Mouse (Mus musculus): Measurements from ENCODE around the gene Fth1. TPM values are rescaled to one million over a fixed set of nuclear protein-coding genes. Genes with fewer than 3 reads are reported as not detected.

Gene Fth1
- polyA plus RNA-seq, 1 experiment, result 268 TPM

GRCm38 (mm10) chr19:9952912-9953311 is 27.5 kb upstream of the Fth1 start:
- H3K4me3 ChIP-seq (ENCODE audit: control insufficient read depth, low read depth, low read length), result no peak overlapping the region
- no peak overlapping the region for H3K27ac ChIP-seq (ENCODE audit: control insufficient read depth, insufficient read depth, low read depth, low read length)
- no peaks in the 10 kb centered on the region for H3K27me3 ChIP-seq (ENCODE audit: control insufficient read depth, insufficient read depth, low read length)
- H3K36me3 ChIP-seq (ENCODE audit: control insufficient read depth, insufficient read depth, low read length), result no peaks in the 10 kb centered on the region
- TF ChIP-seq POLR2A (IDR thresholded peaks at IDR 0.05; ENCODE audit: control insufficient read depth, low read depth, low read length), result no peak
- no peak for TF ChIP-seq CTCF (IDR thresholded peaks at IDR 0.05; ENCODE audit: control insufficient read depth, insufficient read depth, insufficient replicate concordance, low read depth, low read length)
- no peaks in the 10 kb centered on the region for H3K4me1 ChIP-seq (ENCODE audit: control insufficient read depth, insufficient read depth, low read length)

DNA sequence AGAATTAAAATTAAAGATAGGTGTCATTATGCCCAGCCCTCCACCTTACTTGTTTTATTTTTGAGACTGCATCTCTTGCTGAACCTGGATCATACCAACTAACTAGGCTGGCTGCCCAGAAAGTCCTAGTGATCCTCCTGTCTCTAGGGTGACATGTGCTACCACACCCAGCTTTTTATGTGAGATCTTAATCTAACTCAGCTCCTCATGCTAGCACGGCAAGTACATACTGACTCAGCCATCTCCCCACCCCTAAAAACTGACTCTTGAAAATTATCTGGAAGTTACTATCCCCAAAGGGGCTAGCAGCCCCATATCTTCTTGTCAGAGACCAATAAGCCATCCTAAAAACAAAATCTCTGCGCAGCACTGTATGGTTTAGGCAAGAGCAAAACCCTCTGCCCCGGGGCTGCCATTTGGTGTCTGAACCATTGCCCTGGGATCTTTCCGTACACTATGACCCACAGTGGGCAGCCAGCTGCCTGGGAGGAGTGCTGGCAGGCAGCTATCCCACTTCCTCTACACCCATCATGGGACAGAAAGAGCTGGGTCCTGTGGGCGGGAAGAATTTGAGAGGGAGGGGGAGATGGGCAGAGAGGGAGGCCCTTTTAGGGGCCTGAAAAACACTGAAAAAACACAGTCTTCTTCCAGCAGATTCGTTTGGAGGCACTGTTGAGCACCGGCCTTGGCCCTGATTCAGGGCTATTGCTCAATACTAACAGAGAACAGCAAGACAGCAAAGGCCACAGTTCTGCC is 26.2 kb upstream of the Fth1 start:
- Histone ChIP-seq H3K27ac (ENCODE audit: control insufficient read depth, insufficient read depth, low read depth, low read length) (peak overlapping the region; percentile 94), H3K27me3 (ENCODE audit: control insufficient read depth, insufficient read depth, low read length) (no peaks in the 10 kb centered on the region), H3K4me3 (ENCODE audit: control insufficient read depth, low read depth, low read length) (no peak overlapping the region), H3K4me1 (ENCODE audit: control insufficient read depth, insufficient read depth, low read length) (no peaks in the 10 kb centered on the region), H3K36me3 (ENCODE audit: control insufficient read depth, insufficient read depth, low read length) (no peaks in the 10 kb centered on the region)
- TF ChIP-seq POLR2A (IDR thresholded peaks at IDR 0.05; ENCODE audit: control insufficient read depth, low read depth, low read length) (no peak; the same call in 1 of the 2 replicates), CTCF (IDR thresholded peaks at IDR 0.05; ENCODE audit: control insufficient read depth, insufficient read depth, insufficient replicate concordance, low read depth, low read length) (no peak)

DNA sequence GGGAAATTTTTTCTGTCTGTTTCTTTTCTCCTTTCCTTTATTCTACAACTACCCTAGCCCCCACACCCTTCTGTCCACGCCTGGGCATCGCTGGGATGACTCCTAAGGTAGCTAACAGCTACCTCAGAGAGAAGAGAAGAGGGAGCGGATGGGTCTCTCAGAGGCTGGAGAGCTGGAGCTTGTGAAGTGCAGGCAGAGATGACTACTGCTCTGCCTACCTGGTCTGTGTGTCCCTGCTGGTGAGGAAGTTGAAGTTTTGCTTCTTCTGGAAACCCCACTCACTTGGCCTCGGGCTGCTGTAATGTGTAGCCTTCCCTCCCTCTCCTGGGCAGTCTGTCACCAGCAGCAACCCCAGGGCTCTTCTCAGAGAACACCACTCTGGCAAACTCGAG is 25.6 kb upstream of the Fth1 start:
- Histone ChIP-seq H3K4me3 (ENCODE audit: control insufficient read depth, low read depth, low read length) (peak overlapping the region; percentile 17; the same call in 1 of the 2 replicates), H3K27me3 (ENCODE audit: control insufficient read depth, insufficient read depth, low read length) (no peaks in the 10 kb centered on the region), H3K27ac (ENCODE audit: control insufficient read depth, insufficient read depth, low read depth, low read length) (peak overlapping the region; percentile 94), H3K36me3 (ENCODE audit: control insufficient read depth, insufficient read depth, low read length) (no peaks in the 10 kb centered on the region), H3K4me1 (ENCODE audit: control insufficient read depth, insufficient read depth, low read length) (no peaks in the 10 kb centered on the region)
- TF ChIP-seq CTCF (IDR thresholded peaks at IDR 0.05; ENCODE audit: control insufficient read depth, insufficient read depth, insufficient replicate concordance, low read depth, low read length) (no peak), POLR2A (IDR thresholded peaks at IDR 0.05; ENCODE audit: control insufficient read depth, low read depth, low read length) (no peak)

- Histone ChIP-seq H3K4me1 (ENCODE audit: control insufficient read depth, insufficient read depth, low read length) (no peaks in the 10 kb centered on the region), H3K4me3 (ENCODE audit: control insufficient read depth, low read depth, low read length) (no peak overlapping the region), H3K27ac (ENCODE audit: control insufficient read depth, insufficient read depth, low read depth, low read length) (no peak overlapping the region; the same call in 1 of the 2 replicates), H3K27me3 (ENCODE audit: control insufficient read depth, insufficient read depth, low read length) (no peaks in the 10 kb centered on the region), H3K36me3 (ENCODE audit: control insufficient read depth, insufficient read depth, low read length) (no peaks in the 10 kb centered on the region)
- TF ChIP-seq POLR2A (IDR thresholded peaks at IDR 0.05; ENCODE audit: control insufficient read depth, low read depth, low read length) (no peak), CTCF (IDR thresholded peaks at IDR 0.05; ENCODE audit: control insufficient read depth, insufficient read depth, insufficient replicate concordance, low read depth, low read length) (no peak)
Observed at GRCm38 (mm10) chr19:9955438-9955837, 25.0 kb upstream of the Fth1 start.

DNA sequence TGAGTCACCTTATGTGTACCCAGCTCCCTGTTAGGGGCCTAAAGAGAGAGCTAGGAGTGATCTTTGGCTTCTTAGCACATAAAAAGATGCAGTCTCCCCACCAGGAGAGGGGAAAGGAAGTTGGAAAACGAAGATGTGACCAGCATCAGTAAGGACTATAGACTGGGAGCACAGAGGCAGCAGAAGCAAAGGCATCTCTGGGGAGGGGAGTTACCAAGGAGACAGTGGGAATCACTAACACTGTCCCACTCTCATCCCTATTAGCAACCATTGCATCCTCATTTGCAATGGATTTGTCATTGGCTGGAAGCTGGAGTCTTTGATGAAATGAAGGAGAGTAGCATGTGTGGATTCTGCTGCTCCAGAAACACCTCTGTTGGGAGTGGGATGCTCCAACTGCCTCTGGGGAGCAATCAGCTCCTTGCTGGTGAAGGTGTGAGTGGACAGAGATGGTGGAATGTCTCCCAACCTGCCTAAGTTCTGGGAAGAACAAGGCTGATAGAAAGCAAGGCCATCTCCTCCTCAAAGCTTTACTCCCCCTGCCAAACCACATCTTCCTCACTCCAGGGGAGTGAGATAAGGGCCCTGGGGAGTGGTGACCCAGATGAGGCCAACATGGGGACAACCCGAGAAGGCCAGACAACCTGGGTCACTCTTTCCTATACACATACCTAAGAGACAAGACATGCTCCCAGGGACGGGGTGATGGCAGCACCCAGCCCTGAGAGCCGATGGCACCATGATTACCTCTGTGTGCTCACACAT is 23.6 kb upstream of the Fth1 start:
- Histone ChIP-seq H3K36me3 (ENCODE audit: control insufficient read depth, insufficient read depth, low read length) (no peaks in the 10 kb centered on the region), H3K27me3 (ENCODE audit: control insufficient read depth, insufficient read depth, low read length) (no peaks in the 10 kb centered on the region), H3K4me3 (ENCODE audit: control insufficient read depth, low read depth, low read length) (no peak overlapping the region), H3K4me1 (ENCODE audit: control insufficient read depth, insufficient read depth, low read length) (no peaks in the 10 kb centered on the region), H3K27ac (ENCODE audit: control insufficient read depth, insufficient read depth, low read depth, low read length) (no peak overlapping the region)
- TF ChIP-seq CTCF (IDR thresholded peaks at IDR 0.05; ENCODE audit: control insufficient read depth, insufficient read depth, insufficient replicate concordance, low read depth, low read length) (no peak), POLR2A (IDR thresholded peaks at IDR 0.05; ENCODE audit: control insufficient read depth, low read depth, low read length) (no peak)

- Histone ChIP-seq H3K27ac (ENCODE audit: control insufficient read depth, insufficient read depth, low read depth, low read length) (no peak overlapping the region), H3K4me1 (ENCODE audit: control insufficient read depth, insufficient read depth, low read length) (no peaks in the 10 kb centered on the region; the same call in 1 of the 2 replicates), H3K36me3 (ENCODE audit: control insufficient read depth, insufficient read depth, low read length) (no peaks in the 10 kb centered on the region), H3K27me3 (ENCODE audit: control insufficient read depth, insufficient read depth, low read length) (no peaks in the 10 kb centered on the region), H3K4me3 (ENCODE audit: control insufficient read depth, low read depth, low read length) (no peak overlapping the region)
- no peak for TF ChIP-seq CTCF (IDR thresholded peaks at IDR 0.05; ENCODE audit: control insufficient read depth, insufficient read depth, insufficient replicate concordance, low read depth, low read length)
- no peak for TF ChIP-seq POLR2A (IDR thresholded peaks at IDR 0.05; ENCODE audit: control insufficient read depth, low read depth, low read length)
Observed at GRCm38 (mm10) chr19:9957965-9958364, 22.4 kb upstream of the Fth1 start.

GRCm38 (mm10) chr19:9960769-9961168 is 19.6 kb upstream of the Fth1 start:
- no peak overlapping the region for H3K27ac ChIP-seq (ENCODE audit: control insufficient read depth, insufficient read depth, low read depth, low read length)
- TF ChIP-seq POLR2A (IDR thresholded peaks at IDR 0.05; ENCODE audit: control insufficient read depth, low read depth, low read length) (no peak), CTCF (IDR thresholded peaks at IDR 0.05; ENCODE audit: control insufficient read depth, insufficient read depth, insufficient replicate concordance, low read depth, low read length) (no peak)
- H3K36me3 ChIP-seq (ENCODE audit: control insufficient read depth, insufficient read depth, low read length), result no peaks in the 10 kb centered on the region

More at GRCm38 (mm10) chr19:9960769-9961168, 19.6 kb upstream of the Fth1 start:
- Histone ChIP-seq H3K4me3 (ENCODE audit: control insufficient read depth, low read depth, low read length) (no peak overlapping the region), H3K4me1 (ENCODE audit: control insufficient read depth, insufficient read depth, low read length) (peaks cover 3% of the 10 kb centered on the region), H3K27me3 (ENCODE audit: control insufficient read depth, insufficient read depth, low read length) (no peaks in the 10 kb centered on the region)

Data from testis, adult 2 months (tissue).